Mouse (Mus musculus): Measurements from ENCODE around the gene Rnf103. TPM values are rescaled to one million over a fixed set of nuclear protein-coding genes. Genes with fewer than 3 reads are reported as not detected.
"Not testable (repeated sequence)": the region's sequence is repeated elsewhere in the genome, so short reads cannot be mapped to it uniquely, and the experiment has no call there.

The Rnf103 gene
- polyA plus RNA-seq, 1 experiment from 2014 or later = 24.3 TPM

GRCm38 (mm10) chr6:71476783-71477182 lies 16.9 kb upstream of the Rnf103 start:
- Histone ChIP-seq H3K9me3 (no peaks in the 10 kb centered on the region), H3K4me3 (no peak overlapping the region), H3K27ac (replicated peaks) (no peak overlapping the region), H3K4me1 (replicated peaks) (no peaks in the 10 kb centered on the region), H3K36me3 (no peaks in the 10 kb centered on the region), H3K9ac (no peak overlapping the region), H3K27me3 (no peaks in the 10 kb centered on the region), H3K4me2 (no peak overlapping the region)
- ATAC-seq (ENCODE audit: low read depth) = no peak
- 88% methylated on average over 5 of the region's 5 CpGs for WGBS

- not testable (repeated sequence) for H3K27me3 ChIP-seq, H3K4me2 ChIP-seq
- 90% methylated on average over 10 of the region's 10 CpGs for WGBS
Measured at GRCm38 (mm10) chr6:71478816-71479568, 14.7 kb upstream of the Rnf103 start.

GRCm38 (mm10) chr6:71479588-71479987 lies 14.1 kb upstream of the Rnf103 start:
- H3K27ac ChIP-seq (replicated peaks); ATAC-seq (ENCODE audit: low read depth); H3K9me3 ChIP-seq; H3K4me2 ChIP-seq; H3K4me3 ChIP-seq; H3K36me3 ChIP-seq; H3K27me3 ChIP-seq; H3K4me1 ChIP-seq (replicated peaks); H3K9ac ChIP-seq: not testable (repeated sequence)
- 93% methylated on average over 2 of the region's 2 CpGs for WGBS

More at GRCm38 (mm10) chr6:71478816-71479568, 14.7 kb upstream of the Rnf103 start:
- H3K4me3 ChIP-seq; H3K9ac ChIP-seq; H3K27ac ChIP-seq (replicated peaks); H3K4me1 ChIP-seq (replicated peaks); H3K9me3 ChIP-seq; ATAC-seq (ENCODE audit: low read depth); H3K36me3 ChIP-seq: not testable (repeated sequence)

- no peaks in the 10 kb centered on the region for H3K27me3 ChIP-seq
- H3K36me3 ChIP-seq = no peaks in the 10 kb centered on the region
- no peak overlapping the region for H3K4me3 ChIP-seq
- WGBS = 90% methylated on average over 1 of the region's 1 CpGs
- no peaks in the 10 kb centered on the region for H3K4me1 ChIP-seq (replicated peaks)
- H3K9me3 ChIP-seq = no peaks in the 10 kb centered on the region
- H3K27ac ChIP-seq (replicated peaks) = no peak overlapping the region
- no peak for ATAC-seq (ENCODE audit: low read depth)
- no peak overlapping the region for H3K9ac ChIP-seq
- no peak overlapping the region for H3K4me2 ChIP-seq
Measured at GRCm38 (mm10) chr6:71480136-71480535, 13.6 kb upstream of the Rnf103 start.

- Histone ChIP-seq H3K9ac (no peak overlapping the region), H3K4me1 (replicated peaks) (no peaks in the 10 kb centered on the region), H3K9me3 (no peaks in the 10 kb centered on the region), H3K36me3 (no peaks in the 10 kb centered on the region), H3K27ac (replicated peaks) (no peak overlapping the region), H3K4me3 (no peak overlapping the region), H3K27me3 (no peaks in the 10 kb centered on the region), H3K4me2 (no peak overlapping the region)
- no peak for ATAC-seq (ENCODE audit: low read depth)
- 56% methylated on average over 7 of the region's 7 CpGs for WGBS
Measured at GRCm38 (mm10) chr6:71481136-71481535, 12.6 kb upstream of the Rnf103 start.

GRCm38 (mm10) chr6:71485246-71485645 lies 8.4 kb upstream of the Rnf103 start:
- Histone ChIP-seq H3K4me2 (no peak overlapping the region), H3K27me3 (no peaks in the 10 kb centered on the region), H3K9me3 (no peaks in the 10 kb centered on the region), H3K4me3 (no peak overlapping the region), H3K36me3 (no peaks in the 10 kb centered on the region), H3K4me1 (replicated peaks) (no peaks in the 10 kb centered on the region), H3K27ac (replicated peaks) (no peak overlapping the region), H3K9ac (no peak overlapping the region)
- WGBS = 88% methylated on average over 5 of the region's 5 CpGs
- ATAC-seq (ENCODE audit: low read depth) = no peak

- H3K9me3 ChIP-seq = no peaks in the 10 kb centered on the region
- ATAC-seq (ENCODE audit: low read depth) = no peak
- 84% methylated on average over 2 of the region's 2 CpGs for WGBS
- H3K27me3 ChIP-seq = no peaks in the 10 kb centered on the region
- no peak overlapping the region for H3K9ac ChIP-seq
- no peaks in the 10 kb centered on the region for H3K36me3 ChIP-seq
- H3K4me3 ChIP-seq = no peak overlapping the region
- no peak overlapping the region for H3K27ac ChIP-seq (replicated peaks)
- H3K4me1 ChIP-seq (replicated peaks) = no peaks in the 10 kb centered on the region
- no peak overlapping the region for H3K4me2 ChIP-seq
Measured at GRCm38 (mm10) chr6:71486226-71486625, 7.5 kb upstream of the Rnf103 start.

- Histone ChIP-seq H3K4me3 (no peak overlapping the region), H3K9me3 (no peaks in the 10 kb centered on the region), H3K27me3 (no peaks in the 10 kb centered on the region), H3K4me2 (no peak overlapping the region), H3K27ac (replicated peaks) (no peak overlapping the region), H3K36me3 (no peaks in the 10 kb centered on the region), H3K9ac (no peak overlapping the region), H3K4me1 (replicated peaks) (no peaks in the 10 kb centered on the region)
- no peak for ATAC-seq (ENCODE audit: low read depth)
- WGBS = 79% methylated on average over 1 of the region's 1 CpGs
Measured at GRCm38 (mm10) chr6:71486867-71487266, 6.8 kb upstream of the Rnf103 start.

- ATAC-seq (ENCODE audit: low read depth) = no peak
- no peak overlapping the region for H3K4me3 ChIP-seq
- no peaks in the 10 kb centered on the region for H3K27me3 ChIP-seq
- H3K4me1 ChIP-seq (replicated peaks) = no peaks in the 10 kb centered on the region
- H3K9ac ChIP-seq = no peak overlapping the region
- 53% methylated on average over 4 of the region's 4 CpGs for WGBS
- H3K36me3 ChIP-seq = no peaks in the 10 kb centered on the region
- H3K9me3 ChIP-seq = no peaks in the 10 kb centered on the region
- no peak overlapping the region for H3K4me2 ChIP-seq
- no peak overlapping the region for H3K27ac ChIP-seq (replicated peaks)
Measured at GRCm38 (mm10) chr6:71487966-71488365, 5.7 kb upstream of the Rnf103 start.

GRCm38 (mm10) chr6:71492136-71492535 lies 1.6 kb upstream of the Rnf103 start:
- H3K27ac ChIP-seq (replicated peaks) = peak overlapping the region; percentile 46; the same call in 1 of the 2 replicates
- no peaks in the 10 kb centered on the region for H3K27me3 ChIP-seq
- no peak overlapping the region for H3K4me3 ChIP-seq
- ATAC-seq (ENCODE audit: low read depth) = no peak
- H3K9ac ChIP-seq = no peak overlapping the region
- no peaks in the 10 kb centered on the region for H3K36me3 ChIP-seq
- H3K4me2 ChIP-seq = no peak overlapping the region
- H3K9me3 ChIP-seq = no peaks in the 10 kb centered on the region
- peaks cover 18% of the 10 kb centered on the region for H3K4me1 ChIP-seq (replicated peaks)
- 21% methylated on average over 4 of the region's 4 CpGs for WGBS

- H3K4me1 ChIP-seq (replicated peaks) = peaks cover 19% of the 10 kb centered on the region
- WGBS = 19% methylated on average over 21 of the region's 22 CpGs
- peak overlapping the region; percentile 98 for H3K4me3 ChIP-seq
- H3K9me3 ChIP-seq = no peaks in the 10 kb centered on the region
- peak overlapping the region; percentile 98 for H3K9ac ChIP-seq
- H3K27ac ChIP-seq (replicated peaks) = peak overlapping the region; percentile 99
- peak overlapping the region; percentile 63 for H3K4me2 ChIP-seq
- ATAC-seq (ENCODE audit: low read depth) = peak; percentile 61
- 0 out of 2 replicates have a peak, but pooled peaks cover under 1% of the 10 kb centered on the region for H3K36me3 ChIP-seq
- H3K27me3 ChIP-seq = no peaks in the 10 kb centered on the region
Measured at GRCm38 (mm10) chr6:71492756-71493674, 679 bp upstream of the Rnf103 start.

GRCm38 (mm10) chr6:71494341-71495020 lies 787 bp downstream of the Rnf103 start:
- Histone ChIP-seq H3K27me3 (no peaks in the 10 kb centered on the region), H3K27ac (replicated peaks) (peak overlapping the region; percentile 99), H3K36me3 (0 out of 2 replicates have a peak, but pooled peaks cover 3% of the 10 kb centered on the region), H3K9me3 (no peaks in the 10 kb centered on the region), H3K4me2 (peak overlapping the region; percentile 63), H3K9ac (peak overlapping the region; percentile 98), H3K4me1 (replicated peaks) (peaks cover 19% of the 10 kb centered on the region), H3K4me3 (peak overlapping the region; percentile 98)
- ATAC-seq (ENCODE audit: low read depth) = peak; percentile 51; the same call in 1 of the 2 replicates
- under 1% methylated on average over 39 of the region's 46 CpGs for WGBS

Data from neural tube, embryonic 13.5 days (tissue).